Mouse (Mus musculus): ENCODE measurements around the gene Ccl9.

- no peak for TF ChIP-seq POLR2A (IDR thresholded peaks at IDR 0.05; ENCODE audit: low read depth, low read length)
- no peak for TF ChIP-seq POLR2AphosphoS2 (IDR thresholded peaks at IDR 0.05; ENCODE audit: low read depth, low read length)
- TF ChIP-seq NRF1 (IDR thresholded peaks at IDR 0.05; ENCODE audit: low read depth, low read length) = no peak
- no peak for TF ChIP-seq CTCF (conservative IDR thresholded peaks at IDR 0.05 in 1 of 2, IDR thresholded peaks at IDR 0.05 in 1 of 2; ENCODE audit: low read depth in 2 of 2, low read length in 2 of 2)
Observed at GRCm38 (mm10) chr11:83544214-83544613, 34.2 kb downstream of the Ccl9 start.
